Mouse (Mus musculus) forebrain, embryonic 14.5 days (tissue): ENCODE measurements around the gene Adcy1. TPM values are rescaled to one million over a fixed set of nuclear protein-coding genes. Genes with fewer than 3 reads are reported as not detected.

ENCODE experiments used
- ATAC-seq: fragments of 200-750 bp; cut with Nextera tagmentation; 2 replicates; pipeline ENCODE4 v1.8.0; 2017; ENCODE audit warnings: mild to moderate bottlenecking, moderate library complexity
- DNase-seq: peaks from one replicate; pipeline ENCODE4 v3.0.0-alpha.2; 2015; ENCODE audit warnings: low spot score
- H3K27ac ChIP-seq: fragments of 300-500 bp; sonication (generic); 2 replicates; pipeline ENCODE4 v1.5.1; 2014; ENCODE audit warnings: low read depth, mild to moderate bottlenecking, control low read depth, low read length, moderate library complexity
- H3K27me3 ChIP-seq: fragments of 300-500 bp; sonication (generic); replicated peaks from 2 replicates; pipeline ENCODE4 v1.6.1; 2014; ENCODE audit warnings: low read length, control low read depth, mixed read lengths; ENCODE audit not compliant: control insufficient read depth, insufficient read depth
- H3K36me3 ChIP-seq: fragments of 300-500 bp; sonication (generic); 2 replicates; pipeline ENCODE4 v1.6.1; 2014; ENCODE audit warnings: low read length, control low read depth; ENCODE audit not compliant: control insufficient read depth, insufficient read depth
- H3K4me1 ChIP-seq: fragments of 300-500 bp; sonication (generic); 2 replicates; pipeline ENCODE4 v1.6.1; 2014; ENCODE audit warnings: antibody characterized with exemption, low read length, control low read depth; ENCODE audit not compliant: control insufficient read depth, insufficient read depth
- H3K4me2 ChIP-seq: fragments of 300-500 bp; sonication (generic); 2 replicates; pipeline ENCODE4 v1.6.1; 2014; ENCODE audit warnings: mild to moderate bottlenecking, control low read depth, low read length
- H3K4me3 ChIP-seq: fragments of 300-500 bp; sonication (generic); 2 replicates; pipeline ENCODE4 v1.5.1; 2014; ENCODE audit warnings: low read depth, low read length, control low read depth
- H3K9ac ChIP-seq: fragments of 300-500 bp; sonication (generic); 2 replicates; pipeline ENCODE4 v1.6.1; 2014; ENCODE audit warnings: mild to moderate bottlenecking, low read length, control low read depth, moderate library complexity
- H3K9me3 ChIP-seq: fragments of 300-500 bp; sonication (generic); replicated peaks from 2 replicates; pipeline ENCODE4 v1.6.1; 2016; ENCODE audit warnings: low read length, control low read depth, mixed read lengths; ENCODE audit not compliant: control insufficient read depth
- WGBS: fragments of 180-500 bp; shearing (Covaris S2); extraction: QIAGEN DNeasy Blood & Tissue Kit; methylation state at CpG from one replicate; pipeline ENCODE4 v1.1.7; 2014; 5-methylcytosine and 5-hydroxymethylcytosine counted together
- polyA plus RNA-seq: library from polyadenylated mRNA; unstranded; fragments of >200 nt; fragmentation: Nextera tagmentation; extraction: Ambion mirVana; gene quantifications from 2 replicates; pipeline ENCODE4 v1.2.1, GENCODE M21; 2014

Adcy1 gene
- polyA plus RNA-seq, 1 experiment from 2014 or later = 5.0 TPM

DNA sequence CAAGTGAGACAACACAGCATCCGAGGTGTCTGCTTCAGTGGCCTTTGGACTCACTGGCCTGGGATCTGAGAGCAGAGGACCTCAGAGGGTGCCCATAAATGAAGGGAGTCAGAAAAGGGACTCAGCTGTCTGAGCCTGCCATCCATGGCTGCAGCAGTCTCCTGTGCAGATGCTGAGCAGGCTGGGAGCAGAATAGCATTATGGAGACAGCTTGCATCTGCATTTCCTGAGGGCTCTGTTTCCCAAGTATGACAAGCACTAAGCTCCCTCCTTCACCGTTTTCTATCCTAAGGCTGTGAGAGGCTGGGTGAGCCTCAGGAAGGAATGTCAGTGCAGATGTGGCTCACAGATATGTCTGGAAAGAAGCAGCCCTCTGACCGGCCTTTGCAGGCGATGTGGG lies 49.8 kb downstream of the Adcy1 start:
- no peak overlapping the region for H3K4me3 ChIP-seq
- no peak overlapping the region for H3K4me2 ChIP-seq
- ATAC-seq (no peak), DNase-seq (no peak)
- H3K27ac ChIP-seq = no peak overlapping the region
- H3K9ac ChIP-seq = no peak overlapping the region
- no peaks in the 10 kb centered on the region for H3K9me3 ChIP-seq
- 86% methylated on average over 4 of the region's 4 CpGs for WGBS
- no peaks in the 10 kb centered on the region for H3K36me3 ChIP-seq
- no peaks in the 10 kb centered on the region for H3K27me3 ChIP-seq
- peaks cover 4% of the 10 kb centered on the region; the same call in 1 of the 2 replicates for H3K4me1 ChIP-seq

DNA sequence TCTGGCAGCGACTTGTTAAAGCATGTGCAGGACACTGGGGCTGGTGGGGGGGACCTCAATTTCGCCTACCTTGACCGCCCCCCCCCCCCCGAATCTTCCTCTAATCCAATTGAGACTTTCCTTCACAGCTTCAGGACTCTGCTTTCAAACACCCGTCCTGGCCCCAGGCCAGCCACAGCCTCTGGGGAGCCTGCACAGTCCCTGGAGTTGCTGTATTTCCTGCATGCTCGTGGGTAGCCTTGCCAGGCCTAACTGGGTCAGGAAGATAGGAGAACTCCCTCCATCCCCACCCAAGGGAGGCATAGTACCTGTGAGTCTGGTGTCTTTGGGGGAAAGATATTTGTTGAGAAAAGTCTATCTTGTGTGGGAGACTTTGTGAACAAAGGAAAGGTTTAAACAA lies 50.4 kb downstream of the Adcy1 start:
- peaks cover 4% of the 10 kb centered on the region; the same call in 1 of the 2 replicates for H3K4me1 ChIP-seq

DNA sequence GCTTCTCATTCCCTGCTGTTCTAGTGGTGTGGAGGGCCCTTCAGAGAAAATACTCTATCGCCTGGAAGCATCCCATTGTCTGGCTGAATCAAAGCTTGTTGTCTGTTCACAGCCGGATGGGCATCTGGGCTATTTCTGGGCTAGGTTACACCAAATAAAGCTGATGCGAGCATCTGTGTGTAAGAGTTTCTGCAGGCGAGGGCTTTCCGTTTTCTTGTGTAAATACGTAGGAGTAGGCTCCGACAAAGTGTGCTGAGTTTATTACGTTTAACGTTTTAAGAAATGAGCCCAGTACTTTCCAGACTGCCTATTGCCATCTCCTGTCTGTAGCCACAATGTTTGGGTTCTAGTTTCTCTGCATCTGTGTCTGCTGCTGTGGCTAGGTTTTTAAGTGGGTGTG lies 51.0 kb downstream of the Adcy1 start:
- Histone ChIP-seq H3K4me3 (no peak overlapping the region), H3K27ac (no peak overlapping the region), H3K4me2 (no peak overlapping the region), H3K27me3 (no peaks in the 10 kb centered on the region), H3K4me1 (peaks cover 4% of the 10 kb centered on the region; the same call in 1 of the 2 replicates), H3K9ac (no peak overlapping the region), H3K36me3 (no peaks in the 10 kb centered on the region), H3K9me3 (no peaks in the 10 kb centered on the region)
- DNase-seq = no peak
- WGBS = 75% methylated on average over 9 of the region's 9 CpGs
- no peak for ATAC-seq

More for the DNA sequence above, 50.4 kb downstream of the Adcy1 start:
- no peak overlapping the region for H3K4me3 ChIP-seq
- ATAC-seq (peak; percentile 48; the same call in 1 of the 2 replicates), DNase-seq (no peak)
- WGBS = 59% methylated on average over 6 of the region's 6 CpGs
- no peaks in the 10 kb centered on the region for H3K36me3 ChIP-seq
- H3K9ac ChIP-seq = no peak overlapping the region
- no peaks in the 10 kb centered on the region for H3K9me3 ChIP-seq
- no peaks in the 10 kb centered on the region for H3K27me3 ChIP-seq
- H3K27ac ChIP-seq = no peak overlapping the region
- H3K4me2 ChIP-seq = no peak overlapping the region

DNA sequence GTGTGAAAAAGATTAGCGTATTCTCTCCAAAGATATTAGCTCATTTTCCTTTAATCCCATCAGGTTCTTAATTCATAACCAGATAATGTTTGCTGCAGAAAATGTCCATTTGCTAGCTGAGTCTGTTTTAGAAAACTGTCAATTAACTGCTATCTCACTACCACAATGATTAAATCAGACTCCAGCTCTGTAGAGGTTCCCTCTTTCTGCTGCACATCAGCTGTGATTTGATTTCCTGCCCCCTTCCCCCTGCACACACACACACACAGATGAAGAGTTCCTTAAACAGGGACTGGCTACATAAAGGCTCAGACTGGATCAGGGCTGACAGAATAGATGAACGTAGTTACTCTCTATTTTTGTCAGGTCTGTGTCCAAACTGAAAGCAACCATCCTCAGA lies 53.4 kb downstream of the Adcy1 start:
- H3K4me1 ChIP-seq = peaks cover 4% of the 10 kb centered on the region; the same call in 1 of the 2 replicates
- no peak for ATAC-seq
- H3K27ac ChIP-seq = no peak overlapping the region
- H3K27me3 ChIP-seq = no peaks in the 10 kb centered on the region
- DNase-seq = no peak
- no peaks in the 10 kb centered on the region for H3K9me3 ChIP-seq
- H3K4me3 ChIP-seq = no peak overlapping the region
- no peak overlapping the region for H3K9ac ChIP-seq
- no peaks in the 10 kb centered on the region for H3K36me3 ChIP-seq
- 54% methylated on average over 2 of the region's 2 CpGs for WGBS
- H3K4me2 ChIP-seq = no peak overlapping the region

DNA sequence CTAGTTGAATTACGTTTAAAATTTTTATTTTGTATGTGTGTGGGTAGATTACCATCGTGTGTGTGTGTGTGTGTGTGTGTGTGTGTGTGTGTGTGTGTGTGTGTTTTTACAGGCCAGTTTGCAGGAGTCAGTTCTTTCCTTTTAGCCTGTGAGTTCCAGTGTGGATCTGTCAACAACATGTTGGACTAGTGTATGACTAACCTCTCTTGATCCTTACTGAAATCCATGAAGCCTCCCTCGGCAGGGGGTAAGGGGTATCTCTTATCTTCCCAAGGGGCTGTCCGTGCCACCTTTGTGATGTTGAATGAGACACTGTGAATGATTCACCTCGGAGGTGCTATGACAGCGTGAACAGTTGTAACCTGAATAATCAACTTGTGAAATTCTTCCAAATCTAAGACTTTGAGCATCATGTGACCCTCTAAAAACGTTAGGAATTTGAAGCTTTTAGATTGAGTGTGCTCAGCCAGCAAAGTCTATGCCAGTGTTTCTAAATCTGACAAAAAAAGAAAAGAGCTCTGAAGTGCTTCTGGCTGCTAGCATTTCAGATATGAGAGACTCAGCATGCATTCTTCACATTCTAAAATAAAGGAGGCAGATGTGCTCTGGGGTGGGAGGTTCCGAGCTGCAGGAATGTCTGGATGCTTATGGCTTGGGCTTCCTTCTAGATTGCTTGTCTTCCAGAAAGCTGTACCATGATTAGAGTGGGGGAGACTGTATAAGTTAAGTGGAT lies 66.2 kb downstream of the Adcy1 start:
- no peaks in the 10 kb centered on the region for H3K9me3 ChIP-seq
- no peak overlapping the region for H3K27ac ChIP-seq
- no peaks in the 10 kb centered on the region for H3K4me1 ChIP-seq
- ATAC-seq (no peak), DNase-seq (no peak)
- no peaks in the 10 kb centered on the region for H3K36me3 ChIP-seq
- H3K9ac ChIP-seq = no peak overlapping the region
- WGBS = 81% methylated on average over 8 of the region's 8 CpGs
- no peaks in the 10 kb centered on the region for H3K27me3 ChIP-seq
- no peak overlapping the region for H3K4me3 ChIP-seq
- H3K4me2 ChIP-seq = no peak overlapping the region

DNA sequence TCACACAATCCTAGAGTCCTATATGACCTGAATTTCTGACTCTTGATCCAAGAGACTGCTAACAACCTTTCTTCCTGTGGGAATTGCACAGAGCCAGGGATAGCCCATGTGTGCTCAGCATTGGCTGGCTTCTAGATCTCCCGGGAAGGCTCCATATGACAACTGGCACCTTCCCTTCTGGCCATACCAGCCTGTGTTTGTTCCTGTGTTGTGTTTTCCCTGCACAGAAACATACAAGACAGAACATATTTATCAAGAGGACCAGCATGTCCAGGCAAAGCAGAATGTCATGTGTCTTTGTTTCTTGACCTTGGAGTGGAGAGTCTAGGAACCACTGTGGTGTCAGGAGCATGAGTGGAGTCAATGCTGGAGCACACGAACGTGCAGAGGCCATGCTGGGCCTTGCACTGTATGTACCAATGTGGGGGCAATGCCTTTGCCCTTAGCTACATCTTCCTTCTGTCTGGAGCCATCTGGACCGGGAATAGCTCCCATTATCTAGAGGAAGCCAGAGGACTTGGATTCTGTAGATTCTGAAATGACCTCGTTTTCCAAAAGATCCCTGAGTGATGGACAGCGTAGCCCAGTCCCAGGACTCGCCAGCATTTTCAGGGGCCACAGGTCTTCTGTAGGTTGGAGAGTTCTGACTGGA lies 69.6 kb downstream of the Adcy1 start:
- Histone ChIP-seq H3K36me3 (no peaks in the 10 kb centered on the region), H3K4me2 (no peak overlapping the region), H3K4me1 (no peaks in the 10 kb centered on the region), H3K4me3 (no peak overlapping the region), H3K27ac (no peak overlapping the region), H3K27me3 (no peaks in the 10 kb centered on the region), H3K9me3 (no peaks in the 10 kb centered on the region), H3K9ac (no peak overlapping the region)
- WGBS = 89% methylated on average over 7 of the region's 7 CpGs
- DNase-seq (no peak), ATAC-seq (no peak)

DNA sequence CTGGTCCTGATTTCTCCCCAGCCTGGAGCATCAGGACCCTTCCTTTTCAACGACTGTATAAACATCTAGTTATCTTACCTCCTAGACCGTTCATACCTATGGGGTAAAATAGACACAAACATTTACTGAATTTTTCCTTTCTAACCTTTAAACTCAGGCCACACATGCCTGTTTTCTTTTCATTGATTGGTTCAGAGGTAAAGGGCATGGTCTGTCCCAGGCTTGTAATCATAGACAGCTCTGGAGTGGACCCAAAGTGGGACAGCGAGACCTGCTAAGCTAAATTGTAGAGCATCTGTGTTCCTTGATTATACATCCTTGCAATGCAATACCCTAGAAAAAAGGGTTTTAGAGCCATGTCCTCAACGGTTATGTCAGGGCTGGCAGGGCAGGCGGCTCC lies 70.4 kb downstream of the Adcy1 start:
- H3K9me3 ChIP-seq = no peaks in the 10 kb centered on the region
- DNase-seq (no peak), ATAC-seq (no peak)
- no peaks in the 10 kb centered on the region for H3K27me3 ChIP-seq
- H3K9ac ChIP-seq = no peak overlapping the region
- 91% methylated on average over 5 of the region's 5 CpGs for WGBS
- no peaks in the 10 kb centered on the region for H3K4me1 ChIP-seq
- H3K4me2 ChIP-seq = no peak overlapping the region
- H3K4me3 ChIP-seq = no peak overlapping the region
- no peak overlapping the region for H3K27ac ChIP-seq
- H3K36me3 ChIP-seq = no peaks in the 10 kb centered on the region

DNA sequence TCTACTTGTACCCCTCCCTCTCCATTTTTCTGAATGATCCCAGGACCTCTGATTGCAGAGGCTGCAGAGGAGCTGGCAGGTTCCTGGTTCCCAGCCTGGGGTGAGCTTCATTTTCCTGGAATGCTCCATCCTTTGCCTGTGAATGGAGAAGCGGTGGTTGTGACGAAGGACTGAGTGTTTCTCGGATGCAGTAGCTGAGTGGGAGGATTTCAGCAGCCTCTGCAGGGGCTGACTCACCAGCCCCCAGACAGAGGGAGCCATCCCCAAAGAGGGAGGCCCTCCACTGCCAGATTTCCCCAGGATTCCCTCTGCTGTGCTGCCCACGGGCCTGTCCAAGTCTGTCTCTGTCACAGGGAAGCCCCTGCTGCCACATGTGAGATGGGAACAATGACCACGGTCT lies 71.0 kb downstream of the Adcy1 start:
- H3K9me3 ChIP-seq = no peaks in the 10 kb centered on the region
- 73% methylated on average over 5 of the region's 5 CpGs for WGBS
- DNase-seq (no peak), ATAC-seq (no peak)
- no peak overlapping the region for H3K4me3 ChIP-seq
- H3K9ac ChIP-seq = no peak overlapping the region
- no peaks in the 10 kb centered on the region for H3K4me1 ChIP-seq
- H3K4me2 ChIP-seq = no peak overlapping the region
- no peaks in the 10 kb centered on the region for H3K27me3 ChIP-seq
- H3K36me3 ChIP-seq = no peaks in the 10 kb centered on the region
- H3K27ac ChIP-seq = no peak overlapping the region

DNA sequence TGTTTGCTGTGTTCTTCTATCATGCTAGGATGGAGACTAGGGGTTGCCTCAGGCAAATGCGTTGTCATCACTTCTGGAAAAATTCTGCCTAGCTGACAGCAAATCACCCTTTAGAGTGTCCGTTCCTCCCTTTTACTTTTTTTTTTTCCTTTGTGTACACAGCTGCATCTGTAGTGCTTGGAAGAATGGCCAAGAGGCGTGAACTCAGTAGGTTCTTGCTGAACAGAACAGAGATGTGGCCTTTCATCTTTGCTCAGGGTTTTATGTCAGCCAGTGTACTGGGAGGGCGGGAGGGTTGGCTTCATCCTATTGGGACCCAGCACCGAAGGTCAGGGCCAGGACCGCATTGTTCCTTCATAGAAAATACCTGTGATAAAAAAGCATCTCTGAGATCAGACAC lies 72.0 kb downstream of the Adcy1 start:
- 78% methylated on average over 6 of the region's 6 CpGs for WGBS
- H3K27ac ChIP-seq = no peak overlapping the region
- no peak overlapping the region for H3K4me2 ChIP-seq
- H3K9me3 ChIP-seq = no peaks in the 10 kb centered on the region
- no peaks in the 10 kb centered on the region for H3K4me1 ChIP-seq
- no peaks in the 10 kb centered on the region for H3K27me3 ChIP-seq
- no peak overlapping the region for H3K4me3 ChIP-seq
- peak; percentile 13 for DNase-seq
- no peak for ATAC-seq
- H3K9ac ChIP-seq = no peak overlapping the region
- H3K36me3 ChIP-seq = no peaks in the 10 kb centered on the region
